Mouse (Mus musculus) urinary bladder, postnatal 4 days (tissue): ENCODE measurements around the gene Zfp414.
"Not testable (repeated sequence)": the region's sequence is repeated elsewhere in the genome, so short reads cannot be mapped to it uniquely, and the experiment has no call there.

Source experiments
- DNase-seq, 2 experiments: peaks; one replicate each; pipeline ENCODE4 v3.0.0; 2021 to 2022; ENCODE audit warnings: low spot score in 2 of 2

Zfp414 gene

DNA sequence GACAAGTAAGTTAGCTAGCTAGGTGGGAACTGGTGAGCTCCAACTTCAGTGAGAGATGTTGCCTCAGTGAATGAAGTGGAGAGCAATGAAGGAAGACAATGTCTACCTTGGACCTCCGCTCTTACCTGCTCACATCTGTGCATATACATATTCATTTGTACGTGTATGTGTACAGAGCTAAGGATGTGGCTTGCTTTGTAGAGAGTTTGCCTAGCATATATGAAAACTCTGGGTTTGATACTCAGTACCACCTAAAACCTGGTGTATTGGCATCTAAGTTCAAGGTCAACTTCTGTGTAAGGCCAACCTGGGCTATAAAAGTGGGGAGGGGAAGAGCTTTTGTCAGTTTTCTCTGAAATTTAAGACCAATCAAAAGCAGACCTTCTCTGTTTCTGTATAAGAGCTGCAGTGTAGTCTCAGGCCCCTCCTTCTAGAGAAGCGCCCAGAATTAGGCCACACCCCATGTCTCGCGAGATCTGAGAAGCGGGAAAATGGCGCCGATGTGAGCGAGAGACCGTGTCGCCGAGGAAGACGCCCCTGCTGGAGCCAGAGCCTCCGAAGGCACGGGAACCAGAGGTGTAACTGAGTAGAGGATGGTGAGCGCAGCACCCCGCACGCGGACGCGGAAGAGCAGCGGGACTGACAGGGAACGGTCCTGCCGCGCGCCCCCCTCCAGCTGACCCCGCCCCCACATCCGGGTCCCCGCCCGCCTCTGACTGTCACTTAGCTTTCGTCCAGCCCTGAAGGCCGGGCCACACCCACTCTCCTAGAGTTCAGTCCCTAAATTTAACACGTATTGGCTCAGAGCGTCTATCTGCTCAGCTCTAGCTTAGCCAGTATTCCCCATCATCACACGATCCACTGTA, at the start of gene Zfp414:
TSS of gene Zfp414 (plus strand) at position 470 of the 866 bp plus-strand sequence.
- DNase-seq: peak; percentile 84 to 91

DNA sequence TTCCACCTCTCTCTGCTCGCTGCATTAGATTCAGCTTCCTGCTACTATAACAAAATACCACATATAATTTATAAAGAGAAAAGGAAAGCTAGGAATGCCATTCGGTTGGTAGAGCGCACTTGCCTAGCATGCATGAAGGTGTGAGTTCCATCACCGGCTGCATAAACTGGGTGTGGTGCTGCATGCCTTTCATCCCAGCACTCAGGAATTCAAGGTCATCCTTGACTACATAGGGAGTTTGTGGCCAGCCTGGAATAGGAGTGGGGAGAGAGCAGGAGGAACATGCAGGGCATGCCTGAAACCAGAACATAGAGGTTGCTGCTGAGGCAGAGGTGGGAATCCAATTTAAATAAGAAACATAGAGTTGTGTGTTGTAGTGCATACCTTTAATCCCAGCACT, 44.8 kb upstream of the Zfp414 start:
- no peak for DNase-seq

GRCm38 (mm10) chr17:33586011-33586410, 42.9 kb upstream of the Zfp414 start:
- DNase-seq: no peak

- DNase-seq: no peak
These were observed 31.6 kb upstream of the Zfp414 start for GRCm38 (mm10) chr17:33597271-33597670.

- DNase-seq: peak in 1 of 2 experiments; percentile 50
These were observed 30.4 kb upstream of the Zfp414 start for GRCm38 (mm10) chr17:33598506-33598905.

DNA sequence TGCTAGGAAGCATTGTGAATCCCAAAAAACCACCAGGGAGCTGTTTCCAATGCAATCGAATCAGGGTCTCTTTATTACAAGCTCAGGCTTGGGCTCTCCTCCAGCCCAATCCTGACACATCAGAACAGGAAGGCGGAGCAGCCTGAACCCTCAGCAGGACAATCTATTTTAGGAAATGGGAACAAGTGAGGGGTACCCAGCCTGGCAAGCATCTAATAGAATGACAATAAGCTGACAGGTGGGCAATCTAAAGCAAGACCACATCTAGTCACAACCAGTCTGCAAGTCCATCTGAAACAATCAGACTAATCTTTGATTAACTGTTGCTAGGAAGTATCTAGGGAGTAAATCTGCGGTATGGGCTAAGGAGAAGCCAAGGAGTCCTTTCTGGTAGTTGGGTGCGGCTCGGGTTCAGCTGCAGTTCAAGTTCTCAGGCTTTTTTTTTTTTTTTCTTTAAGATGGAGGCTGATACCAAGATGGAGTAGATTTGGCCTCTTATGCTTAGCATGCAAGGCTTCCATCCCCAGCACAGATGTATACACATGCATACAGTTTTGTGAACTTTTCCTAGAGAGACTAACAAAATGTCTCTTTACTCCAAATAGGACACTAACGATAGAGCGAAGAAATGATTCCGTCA, 28.9 kb upstream of the Zfp414 start:
- DNase-seq: peak in 1 of 2 experiments; percentile 20

DNA sequence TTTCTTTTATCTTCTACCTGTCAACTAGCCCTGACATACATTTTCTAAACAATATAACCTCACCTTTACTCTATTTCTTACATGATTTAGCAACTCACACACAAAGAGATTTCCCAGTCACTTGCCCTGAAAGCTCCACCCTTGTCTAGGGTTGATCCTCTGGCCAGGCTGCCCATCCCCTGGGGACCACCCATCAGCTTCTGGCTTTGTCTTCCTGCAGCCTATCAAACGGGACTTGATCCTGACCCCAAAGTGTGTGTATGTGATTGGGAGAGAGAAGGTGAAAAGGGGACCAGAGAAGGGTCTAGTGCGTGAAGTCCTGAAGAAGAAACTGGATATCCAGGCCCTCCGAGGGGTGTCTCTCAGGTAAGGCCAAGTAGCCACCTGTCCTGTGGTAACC, 28.1 kb upstream of the Zfp414 start:
- DNase-seq: peak in 1 of 2 experiments; percentile 46

- DNase-seq: no peak
These were observed 26.9 kb upstream of the Zfp414 start for GRCm38 (mm10) chr17:33601947-33602346.

DNA sequence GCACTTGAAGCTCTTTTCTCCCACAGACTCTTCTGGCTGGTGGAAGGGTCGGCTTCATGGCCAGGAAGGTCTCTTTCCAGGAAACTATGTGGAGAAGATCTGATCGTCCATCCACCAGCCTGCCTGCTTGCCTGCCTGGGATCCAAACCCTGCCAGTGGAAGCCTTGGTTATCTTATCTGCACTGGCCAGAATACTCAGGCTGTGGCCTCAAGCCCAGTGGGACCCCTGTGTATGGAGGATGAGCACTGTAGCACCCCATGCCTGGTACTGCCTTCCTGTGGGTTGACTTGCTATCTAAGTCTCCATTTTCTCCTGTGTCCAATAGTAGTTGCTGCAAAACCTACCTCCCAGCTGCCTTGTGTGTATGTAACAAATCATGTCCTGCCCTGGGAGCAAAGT, 21.6 kb upstream of the Zfp414 start:
- DNase-seq: no peak

DNA sequence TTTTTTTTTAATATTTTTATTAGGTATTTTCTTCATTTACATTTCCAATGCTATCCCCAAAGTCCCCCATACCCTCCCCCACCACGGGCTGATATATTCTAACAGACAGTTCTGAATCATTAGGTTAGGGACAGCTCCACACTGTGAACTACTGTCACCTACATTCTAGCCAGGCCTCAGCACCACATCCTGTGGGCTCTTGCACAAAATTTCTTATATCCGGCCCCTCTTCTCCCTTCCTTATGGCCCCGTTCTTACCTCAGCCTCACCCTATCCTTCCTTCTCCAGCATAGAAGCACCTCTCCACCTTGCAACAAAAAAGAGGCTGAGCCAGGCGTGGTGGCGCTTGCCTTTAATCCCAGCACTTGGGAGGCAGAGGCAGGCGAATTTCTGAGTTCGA, 18.3 kb upstream of the Zfp414 start:
- DNase-seq: no peak

DNA sequence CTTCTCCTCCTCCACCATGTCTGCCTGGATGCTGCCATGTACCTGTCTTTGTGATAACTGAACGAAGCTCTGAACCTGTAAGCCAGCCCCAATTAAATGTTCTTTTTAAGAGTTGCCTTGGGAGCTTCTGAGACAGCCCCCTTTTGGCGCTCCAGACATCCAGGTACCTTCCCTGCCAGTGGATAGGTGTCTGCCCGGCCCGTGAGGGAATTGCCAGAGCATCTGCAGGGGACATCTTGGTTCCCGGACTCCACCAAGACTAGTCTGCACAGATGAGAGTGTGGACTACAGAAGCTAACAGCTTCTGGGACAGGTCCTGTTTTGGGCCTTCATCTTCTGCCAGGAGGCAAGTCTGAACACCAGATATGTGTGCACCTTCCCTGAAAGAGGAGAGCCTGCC, 15.2 kb upstream of the Zfp414 start:
- not testable (repeated sequence) for DNase-seq

GRCm38 (mm10) chr17:33627281-33627680, 1.6 kb upstream of the Zfp414 start:
- DNase-seq: no peak

DNA sequence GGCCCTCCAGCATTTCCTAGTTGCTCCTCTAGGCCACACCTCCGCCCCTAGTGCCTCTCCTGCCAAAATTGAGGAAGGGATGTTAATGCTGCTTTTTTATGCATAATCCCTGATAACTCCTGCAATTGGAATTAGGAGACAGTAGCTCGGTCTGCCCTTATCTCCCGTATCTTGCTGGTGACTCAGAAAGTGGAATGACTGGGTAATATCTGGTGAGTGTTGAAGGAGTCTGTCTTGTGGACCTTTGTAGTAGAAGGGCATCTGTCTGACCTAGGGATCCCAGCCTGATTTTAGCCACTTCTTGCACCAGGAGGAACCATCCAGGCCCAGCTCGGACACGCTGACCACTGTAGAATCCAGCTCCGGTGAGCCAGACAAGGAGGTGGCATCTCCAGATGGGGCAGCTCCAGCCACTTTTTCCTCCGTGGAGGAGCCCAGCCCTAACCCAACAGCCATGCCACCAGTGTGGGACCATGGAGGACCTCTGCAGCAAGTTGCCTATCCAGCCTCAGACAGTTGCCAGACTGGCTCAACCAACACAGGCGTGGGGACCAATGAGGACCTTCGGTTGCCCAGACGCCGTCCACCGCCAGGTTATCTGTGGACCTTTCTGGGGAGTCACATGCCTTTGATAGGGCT, 716 bp downstream of the Zfp414 start:
- no peak for DNase-seq

- DNase-seq: no peak
These were observed 1.4 kb downstream of the Zfp414 start for GRCm38 (mm10) chr17:33630171-33630895.

DNA sequence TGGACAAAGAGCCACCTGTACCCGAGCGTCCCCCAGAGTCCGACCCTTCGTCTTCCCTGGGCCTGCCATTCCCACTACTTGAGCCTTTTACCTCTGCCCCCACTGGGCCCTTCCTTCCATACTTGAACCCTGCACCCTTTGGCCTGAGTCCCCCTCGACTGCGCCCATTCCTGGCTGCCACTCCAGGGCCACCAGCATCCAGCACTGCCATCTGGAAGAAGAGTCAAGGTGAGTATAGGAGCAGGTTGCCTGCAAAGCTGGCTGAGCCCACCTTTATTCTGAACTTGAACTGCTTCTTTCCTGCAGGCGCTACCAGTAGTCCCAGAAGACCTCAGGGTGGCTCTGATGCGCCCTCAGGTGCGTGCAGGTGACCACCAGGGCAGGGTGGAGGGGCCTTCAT, 2.3 kb downstream of the Zfp414 start:
- no peak for DNase-seq

GRCm38 (mm10) chr17:33631796-33632195, 2.9 kb downstream of the Zfp414 start:
- no peak for DNase-seq

GRCm38 (mm10) chr17:33637038-33637437, 8.1 kb downstream of the Zfp414 start:
- DNase-seq: no peak

DNA sequence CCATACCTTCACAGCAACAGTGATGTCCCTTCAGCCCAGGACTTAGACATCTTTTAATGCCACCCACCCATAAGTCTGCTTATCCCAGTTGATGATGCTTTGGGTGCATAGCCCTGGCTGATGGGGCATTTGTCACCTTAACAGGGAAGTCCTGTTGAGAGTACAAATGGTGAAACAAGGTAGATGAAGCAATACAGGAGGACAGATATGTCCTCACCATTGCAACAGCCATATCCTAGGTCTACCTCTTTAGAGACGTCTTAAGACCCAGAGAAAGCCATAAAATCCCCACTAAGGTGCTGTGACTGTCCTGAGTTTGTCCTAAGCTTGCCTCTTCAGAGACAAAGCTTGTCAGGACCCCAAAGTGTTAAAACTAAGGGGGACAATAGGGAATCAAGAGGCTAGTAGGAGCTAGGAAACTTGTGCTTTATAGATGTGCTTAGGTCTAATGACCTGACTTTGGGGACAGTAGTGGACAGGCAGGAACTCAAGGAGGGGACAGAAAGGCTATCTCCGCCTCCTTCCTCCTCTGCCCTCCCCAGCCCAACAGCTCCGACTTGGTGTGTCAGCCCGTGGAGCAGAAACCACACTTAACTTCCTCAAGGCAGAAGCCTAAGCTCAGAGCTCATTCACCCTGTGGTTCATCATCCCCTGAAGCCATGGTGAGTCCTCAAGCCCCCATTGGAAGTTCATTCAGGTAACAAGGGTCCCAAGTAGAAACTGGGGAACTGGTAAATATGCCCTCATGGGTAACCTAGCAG, 8.8 kb downstream of the Zfp414 start, which contains the start of gene Pram1:
TSS of gene Pram1 (plus strand) at position 541 of the 761 bp plus-strand sequence.
- DNase-seq: no peak

DNA sequence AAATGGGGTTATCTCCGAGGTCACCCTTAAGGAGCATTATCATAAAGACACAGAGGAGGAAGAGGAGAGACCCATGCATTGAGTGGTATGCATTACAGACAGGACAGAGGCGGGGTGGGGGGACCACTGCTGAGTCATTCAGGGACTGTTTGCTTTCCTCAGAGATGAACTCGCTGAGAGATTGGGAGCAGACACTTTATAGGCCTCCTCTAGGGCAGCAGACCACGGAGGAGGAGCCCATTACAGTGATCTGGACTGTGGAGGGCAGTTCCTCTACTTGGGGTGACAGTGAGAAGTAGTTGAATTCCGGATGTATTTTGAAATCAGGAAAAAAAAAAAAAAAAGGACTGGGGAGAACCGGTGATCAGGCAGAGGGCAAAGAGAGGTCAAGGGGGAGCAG, 10.9 kb downstream of the Zfp414 start:
- DNase-seq: no peak

DNA sequence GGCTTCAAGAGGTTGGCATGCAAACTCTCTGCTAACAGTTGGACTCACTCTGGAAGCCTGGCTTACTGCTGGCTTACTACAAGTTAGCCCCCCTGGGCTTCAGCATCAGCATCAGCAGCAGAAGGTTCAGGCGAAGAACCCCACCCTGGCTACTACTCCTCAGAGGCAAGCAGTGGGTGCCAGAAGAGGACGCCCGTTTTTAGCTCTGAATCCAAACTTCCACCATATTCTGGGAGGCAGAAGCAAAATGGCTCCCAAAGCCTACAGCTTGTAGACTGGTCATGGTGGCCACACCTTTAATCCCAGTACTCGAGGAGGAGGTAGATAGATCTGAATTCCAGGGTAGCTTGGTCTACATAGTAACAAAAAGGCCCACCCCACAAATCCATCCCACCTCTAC, 15.2 kb downstream of the Zfp414 start:
- no peak for DNase-seq

DNA sequence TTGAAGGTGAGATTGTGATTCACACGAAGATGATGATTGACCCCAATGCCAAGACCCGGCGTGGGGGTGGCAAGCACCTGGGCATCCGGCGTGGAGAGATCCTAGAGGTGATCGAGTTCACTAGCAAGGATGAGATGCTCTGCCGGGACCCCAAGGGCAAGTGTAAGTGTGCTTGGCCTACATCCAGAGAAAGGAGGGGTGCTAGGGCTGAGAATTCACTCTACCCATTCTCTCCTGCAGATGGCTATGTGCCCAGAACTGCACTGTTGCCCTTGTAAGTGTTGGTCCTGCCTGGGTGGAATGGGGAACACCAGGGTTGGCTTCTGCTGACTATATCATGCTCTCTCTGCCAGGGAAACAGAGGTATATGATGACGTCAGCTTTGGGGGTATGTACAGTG, 16.2 kb downstream of the Zfp414 start:
- no peak for DNase-seq
